In the genomic region with DNA sequence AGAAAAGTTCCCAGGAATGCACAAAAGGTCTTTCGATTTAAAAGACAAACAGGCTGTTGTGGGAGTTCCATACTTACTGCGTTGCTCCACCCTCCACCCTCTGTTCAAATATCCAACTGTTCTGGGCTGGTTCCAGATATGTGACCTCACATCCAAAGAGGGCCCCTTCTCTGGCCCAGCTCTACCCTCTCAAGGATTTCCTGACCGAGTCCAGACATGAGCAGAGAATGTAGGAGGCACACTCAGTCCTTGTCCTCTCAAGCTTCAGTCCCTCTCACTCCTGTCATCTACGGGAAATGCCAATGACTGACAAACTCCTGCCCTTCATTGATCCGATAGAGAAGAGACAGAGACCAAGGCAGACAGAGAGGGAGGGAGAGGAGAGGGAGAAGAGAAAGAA, we compare ENCODE assay signal across 9 mouse cellular contexts. TPM values are rescaled to one million over a fixed set of nuclear protein-coding genes. Genes with fewer than 3 reads are reported as not detected.
DNase-seq lines count a peak whose midpoint lies in the region; ATAC-seq and TF ChIP-seq lines count a peak whose summit lies in the region.
"Had no signal": no experiment of that assay in that cellular context is flagged by ENCODE, and none has a peak within 500 bp of the region (broad histone marks: within the 10 kb centered on the region; RNA-seq: fewer than 3 reads in every experiment).

No protein-coding gene starts in this region.

- no peaks in the 10 kb centered on the region for H3K27me3 ChIP-seq in E14TG2a.4 (ENCODE audit: insufficient read depth, low read length)
- H3K27me3 ChIP-seq in intestine, postnatal 0 days (replicated peaks; ENCODE audit: control insufficient read depth, insufficient read depth, low read length), result no peaks in the 10 kb centered on the region
- no peaks in the 10 kb centered on the region for H3K27me3 ChIP-seq in liver, postnatal 0 days (ENCODE audit: insufficient read depth, low read length)
- no peaks in the 10 kb centered on the region for H3K27me3 ChIP-seq in hindbrain, embryonic 16.5 days (replicated peaks; ENCODE audit: control insufficient read depth, insufficient read depth, low read length)
- H3K27me3 ChIP-seq: midbrain, embryonic 15.5 days had no signal

- H3K36me3 ChIP-seq in E14TG2a.4 (ENCODE audit: insufficient read depth, low read length), result no peaks in the 10 kb centered on the region
- H3K36me3 ChIP-seq in intestine, postnatal 0 days (ENCODE audit: control insufficient read depth, insufficient read depth), result no peaks in the 10 kb centered on the region
- no peaks in the 10 kb centered on the region for H3K36me3 ChIP-seq in liver, postnatal 0 days (replicated peaks; ENCODE audit: insufficient read depth, low read length)
- no peaks in the 10 kb centered on the region for H3K36me3 ChIP-seq in hindbrain, embryonic 16.5 days (ENCODE audit: control insufficient read depth, insufficient read depth, low read length)
- H3K36me3 ChIP-seq: midbrain, embryonic 15.5 days had no signal

- no peaks in the 10 kb centered on the region for H3K9me3 ChIP-seq in E14TG2a.4 (ENCODE audit: low read length)
- no peaks in the 10 kb centered on the region for H3K9me3 ChIP-seq in intestine, postnatal 0 days (ENCODE audit: control insufficient read depth)
- H3K9me3 ChIP-seq in liver, postnatal 0 days (ENCODE audit: low read length), result no peaks in the 10 kb centered on the region
- H3K9me3 ChIP-seq in hindbrain, embryonic 16.5 days (ENCODE audit: control insufficient read depth, low read length), result no peaks in the 10 kb centered on the region
- H3K9me3 ChIP-seq: midbrain, embryonic 15.5 days had no signal

- ATAC-seq in intestine, postnatal 0 days, result 0 out of 2 replicates have a peak, but pooled peaks have one; percentile 11
- ATAC-seq in liver, postnatal 0 days, result peak; percentile 22
- no peak for ATAC-seq in hindbrain, embryonic 16.5 days
- ATAC-seq: midbrain, embryonic 15.5 days had no signal

- H3K4me2 ChIP-seq in intestine, postnatal 0 days (replicated peaks; ENCODE audit: low read depth), result peak overlapping the region; percentile 53
- peak overlapping the region; percentile 61 for H3K4me2 ChIP-seq in liver, postnatal 0 days (ENCODE audit: low read depth, low read length)
- H3K4me2 ChIP-seq in hindbrain, embryonic 16.5 days (ENCODE audit: low read length), result no peak overlapping the region
- H3K4me2 ChIP-seq: midbrain, embryonic 15.5 days had no signal

- DNase-seq in liver, postnatal 0 days, result peak; percentile 45
- no peak for DNase-seq in spleen, postnatal 10 days (ENCODE audit: low spot score in 2 of 2)
- no peak for DNase-seq in yolk sac, embryonic 10.5 days (ENCODE audit: low spot score)
- DNase-seq in urinary bladder, adult 18-20 months (ENCODE audit: low spot score in 2 of 2), result no peak

- H3K4me1 ChIP-seq in E14TG2a.4 (replicated peaks; ENCODE audit: low read depth, low read length), result peaks cover 58% of the 10 kb centered on the region
- H3K4me1 ChIP-seq in brown adipose tissue, adult 24 weeks (ENCODE audit: control insufficient read depth, insufficient read depth, insufficient read length, low read length), result peaks cover 2% of the 10 kb centered on the region; the same call in 1 of the 2 replicates
- peaks cover 8% of the 10 kb centered on the region; the same call in 1 of the 2 replicates for H3K4me1 ChIP-seq in intestine, postnatal 0 days (replicated peaks; ENCODE audit: control insufficient read depth, insufficient read depth, low read length)
- peaks cover 9% of the 10 kb centered on the region for H3K4me1 ChIP-seq in liver, postnatal 0 days (ENCODE audit: insufficient read depth)
- H3K4me1 ChIP-seq in hindbrain, embryonic 16.5 days (ENCODE audit: control insufficient read depth, insufficient read depth, low read depth, low read length), result peaks cover 5% of the 10 kb centered on the region

- H3K4me3 ChIP-seq in E14TG2a.4 (replicated peaks; ENCODE audit: low read length), result peak overlapping the region; percentile 3; the same call in 1 of the 2 replicates
- H3K4me3 ChIP-seq in brown adipose tissue, adult 24 weeks (ENCODE audit: insufficient read depth, low read depth, low read length), result 0 out of 2 replicates have a peak overlapping the region, but pooled peaks have one; percentile 17
- no peak overlapping the region for H3K4me3 ChIP-seq in intestine, postnatal 0 days (ENCODE audit: low read depth, low read length)
- peak overlapping the region; percentile 40 for H3K4me3 ChIP-seq in liver, postnatal 0 days (ENCODE audit: low read depth, low read length)
- H3K4me3 ChIP-seq in hindbrain, embryonic 16.5 days (ENCODE audit: low read length), result no peak overlapping the region
- H3K4me3 ChIP-seq: midbrain, embryonic 15.5 days had no signal

- H3K27ac ChIP-seq in brown adipose tissue, adult 24 weeks (replicated peaks; ENCODE audit: low read depth, low read length), result no peak overlapping the region; the same call in 1 of the 2 replicates
- peak overlapping the region; percentile 74 for H3K27ac ChIP-seq in intestine, postnatal 0 days (ENCODE audit: low read depth, low read length)
- peak overlapping the region; percentile 92 for H3K27ac ChIP-seq in liver, postnatal 0 days (ENCODE audit: low read depth)
- no peak overlapping the region for H3K27ac ChIP-seq in hindbrain, embryonic 16.5 days (ENCODE audit: low read depth, low read length)
- H3K27ac ChIP-seq: midbrain, embryonic 15.5 days had no signal

- 0 out of 2 replicates have a peak overlapping the region, but pooled peaks have one; percentile 37 for H3K9ac ChIP-seq in intestine, postnatal 0 days (ENCODE audit: low read depth, low read length)
- peak overlapping the region; percentile 54 for H3K9ac ChIP-seq in liver, postnatal 0 days (replicated peaks)
- H3K9ac ChIP-seq in hindbrain, embryonic 16.5 days (ENCODE audit: low read depth, low read length), result no peak overlapping the region
- H3K9ac ChIP-seq: midbrain, embryonic 15.5 days had no signal

- 14% methylated on average over 5 of the region's 5 CpGs for WGBS in intestine, postnatal 0 days
- WGBS in liver, postnatal 0 days (ENCODE audit: insufficient replicate concordance), result 38% methylated on average over 5 of the region's 5 CpGs
- WGBS in hindbrain, embryonic 16.5 days, result 48% methylated on average over 5 of the region's 5 CpGs

- TF ChIP-seq CTCF in E14TG2a.4 (conservative IDR thresholded peaks at IDR 0.05; ENCODE audit: low read length), result no peak
- TF ChIP-seq CTCF in intestine, postnatal 0 days (IDR thresholded peaks at IDR 0.05; ENCODE audit: low read depth), result no peak
- no peak for TF ChIP-seq CTCF in liver, postnatal 0 days (IDR thresholded peaks at IDR 0.05; ENCODE audit: low read depth)

- no peak for TF ChIP-seq EP300 in liver, postnatal 0 days (IDR thresholded peaks at IDR 0.05; ENCODE audit: low read depth)

RNA-seq across cellular contexts. Expression of a gene that starts 5.2 kb away (rescaled TPM):
- polyA plus RNA-seq in brown adipose tissue, adult 24 weeks (2012; ENCODE audit: insufficient read depth, insufficient read length, missing spikeins), result 238 and 301 TPM in 2 replicates
- polyA plus RNA-seq in intestine, postnatal 0 days (2015; fragmentation: Nextera tagmentation; extraction: Ambion mirVana), result 265 and 269 TPM in 2 replicates
- 119 and 136 TPM in 2 replicates for polyA plus RNA-seq in liver, postnatal 0 days (2015; fragmentation: Nextera tagmentation; extraction: Ambion mirVana)
- 574 and 587 TPM in 2 replicates for polyA plus RNA-seq in hindbrain, embryonic 16.5 days (2015; fragmentation: Nextera tagmentation; extraction: Ambion mirVana)

RNA-seq across cellular contexts. Expression of a gene that starts 6.0 kb away (rescaled TPM):
- polyA plus RNA-seq in brown adipose tissue, adult 24 weeks (2012; ENCODE audit: insufficient read depth, insufficient read length, missing spikeins), result 949 and 1,236 TPM in 2 replicates
- polyA plus RNA-seq in intestine, postnatal 0 days (2015; fragmentation: Nextera tagmentation; extraction: Ambion mirVana), result 167 and 169 TPM in 2 replicates
- 116 and 145 TPM in 2 replicates for polyA plus RNA-seq in liver, postnatal 0 days (2015; fragmentation: Nextera tagmentation; extraction: Ambion mirVana)
- 609 and 678 TPM in 2 replicates for polyA plus RNA-seq in hindbrain, embryonic 16.5 days (2015; fragmentation: Nextera tagmentation; extraction: Ambion mirVana)

RNA-seq across cellular contexts. Expression of a gene that starts 14.4 kb away (rescaled TPM):
- polyA plus RNA-seq in brown adipose tissue, adult 24 weeks (2012; ENCODE audit: insufficient read depth, insufficient read length, missing spikeins), result 12.2 and 15.1 TPM in 2 replicates
- polyA plus RNA-seq in intestine, postnatal 0 days (2015; fragmentation: Nextera tagmentation; extraction: Ambion mirVana), result 1.6 and 1.7 TPM in 2 replicates
- 0.33 and 0.40 TPM in 2 replicates for polyA plus RNA-seq in liver, postnatal 0 days (2015; fragmentation: Nextera tagmentation; extraction: Ambion mirVana)
- 3.0 and 3.6 TPM in 2 replicates for polyA plus RNA-seq in hindbrain, embryonic 16.5 days (2015; fragmentation: Nextera tagmentation; extraction: Ambion mirVana)

RNA-seq across cellular contexts. Expression of a gene that starts 37.9 kb away (rescaled TPM):
- polyA plus RNA-seq in brown adipose tissue, adult 24 weeks (2012; ENCODE audit: insufficient read depth, insufficient read length, missing spikeins), result not detected in 2 replicates
- 0.75 and 0.83 TPM in 2 replicates for polyA plus RNA-seq in intestine, postnatal 0 days (2015; fragmentation: Nextera tagmentation; extraction: Ambion mirVana)
- 0.14 and 0.24 TPM in 2 replicates for polyA plus RNA-seq in liver, postnatal 0 days (2015; fragmentation: Nextera tagmentation; extraction: Ambion mirVana)
- polyA plus RNA-seq in hindbrain, embryonic 16.5 days (2015; fragmentation: Nextera tagmentation; extraction: Ambion mirVana), result 0.26 and 0.27 TPM in 2 replicates

RNA-seq across cellular contexts. Expression of a gene that starts 39.4 kb away (rescaled TPM):
- polyA plus RNA-seq in brown adipose tissue, adult 24 weeks (2012; ENCODE audit: insufficient read depth, insufficient read length, missing spikeins), result 74.8 and 85.4 TPM in 2 replicates
- polyA plus RNA-seq in intestine, postnatal 0 days (2015; fragmentation: Nextera tagmentation; extraction: Ambion mirVana), result 105 and 110 TPM in 2 replicates
- 61.0 TPM in 2 replicates for polyA plus RNA-seq in liver, postnatal 0 days (2015; fragmentation: Nextera tagmentation; extraction: Ambion mirVana)
- polyA plus RNA-seq in hindbrain, embryonic 16.5 days (2015; fragmentation: Nextera tagmentation; extraction: Ambion mirVana), result 107 TPM in 2 replicates

Comparison
In these comparisons a context has a peak if more than half of its experiments do, and no peak if none do; other contexts are left out.
1. H3K4me3 ChIP-seq: peak in E14TG2a.4 (single experiment), brown adipose tissue, adult 24 weeks (single experiment) and liver, postnatal 0 days (single experiment); none in intestine, postnatal 0 days (single experiment) and hindbrain, embryonic 16.5 days (single experiment).
2. H3K27ac ChIP-seq: peak in intestine, postnatal 0 days (single experiment) and liver, postnatal 0 days (single experiment); none in brown adipose tissue, adult 24 weeks (single experiment) and hindbrain, embryonic 16.5 days (single experiment).